Mouse (Mus musculus) brain, embryonic 14.5 days (tissue): ENCODE data around the gene Lmod3.

Experiments
- CTCF ChIP-seq: fragments of 200-500 bp; IDR thresholded peaks from 2 replicates; pipeline ENCODE4 v1.5.1; 2012; ENCODE audit warnings: inconsistent platforms, mild to moderate bottlenecking, moderate library complexity, borderline replicate concordance; ENCODE audit not compliant: insufficient read depth, insufficient read length; ENCODE audit errors: extremely low read depth
- POLR2A ChIP-seq: fragments of 200-500 bp; IDR thresholded peaks from 2 replicates; pipeline ENCODE4 v1.6.1; 2012; ENCODE audit warnings: mild to moderate bottlenecking, inconsistent platforms, borderline replicate concordance; ENCODE audit not compliant: poor library complexity, insufficient read depth, insufficient read length, severe bottlenecking; ENCODE audit errors: extremely low read depth

- no peak for TF ChIP-seq POLR2A
- TF ChIP-seq CTCF, result no peak
These were observed 50.1 kb downstream of the Lmod3 start for GRCm38 (mm10) chr6:97202477-97202876.
